Mouse (Mus musculus): Measurements from ENCODE around the gene Clptm1. TPM values are rescaled to one million over a fixed set of nuclear protein-coding genes. Genes with fewer than 3 reads are reported as not detected.
A peak's percentile ranks its signal among the peaks of the same experiment; 100 is the strongest.

The Clptm1 gene
- polyA plus RNA-seq, 1 experiment from 2014 or later, result 94.1 TPM

- ATAC-seq (ENCODE audit: low FRiP score), result peak; percentile 75
These were observed 35.5 kb downstream of the Clptm1 start, which contains the start of gene Relb for GRCm38 (mm10) chr7:19629361-19629734. TSS of gene Relb (minus strand) at chr7:19629438.

DNA sequence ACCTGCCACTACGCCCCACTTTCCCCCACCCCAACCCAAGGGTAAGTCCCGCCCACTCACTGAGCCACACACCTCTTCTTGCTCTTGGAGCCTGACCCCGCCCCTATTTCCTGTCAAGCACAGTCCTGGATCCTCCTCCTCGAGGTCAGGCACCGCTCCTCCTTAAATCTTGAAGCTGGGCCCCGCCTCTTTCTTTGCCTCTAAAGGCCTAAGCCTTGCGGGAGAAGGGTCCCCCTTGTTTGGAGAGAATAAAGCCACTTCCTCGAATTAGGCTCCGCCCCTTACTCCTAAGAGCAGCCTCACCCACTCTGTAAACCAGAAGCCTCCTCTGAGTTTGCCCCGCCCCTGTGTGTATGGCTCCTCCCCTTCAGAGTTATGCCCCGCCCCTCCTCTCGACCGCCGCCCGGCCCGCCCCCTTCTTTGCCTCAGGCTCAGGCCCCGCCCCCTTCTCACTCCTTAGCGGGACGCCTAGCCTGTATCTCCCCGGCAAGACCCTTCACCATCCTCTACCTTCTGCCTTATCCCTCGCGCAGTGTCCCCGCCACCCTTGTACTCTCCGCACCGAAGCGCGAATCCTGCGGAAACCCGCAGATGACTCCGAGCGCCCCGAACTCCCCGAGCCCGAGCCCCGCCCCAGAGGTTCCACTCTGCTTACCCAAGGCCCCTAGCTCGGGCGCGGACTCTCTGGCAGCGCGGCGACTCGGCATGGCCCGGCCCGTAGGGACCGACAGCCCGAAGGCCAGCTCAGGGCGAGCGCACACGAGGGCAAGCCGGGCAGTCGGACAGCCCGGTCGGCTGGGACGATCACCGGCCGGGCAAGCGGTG lies 36.1 kb downstream of the Clptm1 start:
- under 1% methylated on average over 55 of the region's 57 CpGs for WGBS
- peak overlapping the region; percentile 54; the same call in 1 of the 2 replicates for H3K27ac ChIP-seq (ENCODE audit: low read depth, low read length)

More at GRCm38 (mm10) chr7:19629361-19629734, 35.5 kb downstream of the Clptm1 start, which contains the start of gene Relb:
- Histone ChIP-seq H3K4me1 (ENCODE audit: control insufficient read depth, insufficient read depth, low read length) (0 out of 2 replicates have a peak, but pooled peaks cover 3% of the 10 kb centered on the region), H3K9ac (ENCODE audit: low read length) (peak within 1 kb of the TSS; percentile 9; the same call in 1 of the 2 replicates), H3K9me3 (ENCODE audit: control insufficient read depth, low read length) (no peaks in the 10 kb centered on the region), H3K27me3 (ENCODE audit: control insufficient read depth, insufficient read depth, low read length) (no peaks in the 10 kb centered on the region), H3K36me3 (ENCODE audit: control insufficient read depth, insufficient read depth, low read length) (peaks cover 10% of the 10 kb centered on the region; the same call in 1 of the 2 replicates), H3K27ac (ENCODE audit: low read depth, low read length) (peak within 1 kb of the TSS; percentile 54; the same call in 1 of the 2 replicates), H3K4me2 (peak within 1 kb of the TSS; percentile 91), H3K4me3 (ENCODE audit: low read depth, low read length) (peak within 1 kb of the TSS; percentile 66)
- DNase-seq (ENCODE audit: low spot score, missing footprints), result peak; percentile 98
- under 1% methylated on average over 39 of the region's 41 CpGs for WGBS

DNA sequence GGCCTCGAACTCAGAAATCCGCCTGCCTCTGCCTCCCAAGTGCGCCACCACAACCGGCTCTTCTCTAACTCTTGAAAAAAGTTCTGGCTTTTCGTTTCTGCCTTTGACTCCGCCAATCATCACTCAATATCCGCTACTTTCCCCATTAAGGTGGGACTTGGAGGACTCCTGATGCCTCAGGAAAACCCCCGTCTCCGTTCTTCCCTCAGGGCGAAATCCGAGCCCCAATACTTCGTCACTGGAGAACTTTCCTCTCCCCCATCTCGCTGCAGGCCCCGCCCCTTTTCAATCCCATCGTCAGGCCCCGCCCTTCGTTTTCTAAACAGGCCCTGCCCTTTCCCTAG lies 36.7 kb downstream of the Clptm1 start:
- Histone ChIP-seq H3K4me1 (ENCODE audit: control insufficient read depth, insufficient read depth, low read length) (0 out of 2 replicates have a peak, but pooled peaks cover 3% of the 10 kb centered on the region), H3K4me2 (peak overlapping the region; percentile 91), H3K36me3 (ENCODE audit: control insufficient read depth, insufficient read depth, low read length) (peaks cover 2% of the 10 kb centered on the region; the same call in 1 of the 2 replicates), H3K4me3 (ENCODE audit: low read depth, low read length) (peak overlapping the region; percentile 66), H3K27me3 (ENCODE audit: control insufficient read depth, insufficient read depth, low read length) (no peaks in the 10 kb centered on the region), H3K9me3 (ENCODE audit: control insufficient read depth, low read length) (no peaks in the 10 kb centered on the region), H3K27ac (ENCODE audit: low read depth, low read length) (no peak overlapping the region), H3K9ac (ENCODE audit: low read length) (no peak overlapping the region)
- ATAC-seq (ENCODE audit: low FRiP score) (no peak), DNase-seq (ENCODE audit: low spot score, missing footprints) (no peak)
- WGBS, result 14% methylated on average over 17 of the region's 17 CpGs

More for the DNA sequence above, 36.1 kb downstream of the Clptm1 start:
- DNase-seq (ENCODE audit: low spot score, missing footprints) (peak; percentile 99), ATAC-seq (ENCODE audit: low FRiP score) (peak; percentile 88)
- peaks cover 8% of the 10 kb centered on the region; the same call in 1 of the 2 replicates for H3K36me3 ChIP-seq (ENCODE audit: control insufficient read depth, insufficient read depth, low read length)
- H3K4me1 ChIP-seq (ENCODE audit: control insufficient read depth, insufficient read depth, low read length), result 0 out of 2 replicates have a peak, but pooled peaks cover 3% of the 10 kb centered on the region
- no peaks in the 10 kb centered on the region for H3K9me3 ChIP-seq (ENCODE audit: control insufficient read depth, low read length)
- peak overlapping the region; percentile 66 for H3K4me3 ChIP-seq (ENCODE audit: low read depth, low read length)
- peak overlapping the region; percentile 91 for H3K4me2 ChIP-seq
- no peaks in the 10 kb centered on the region for H3K27me3 ChIP-seq (ENCODE audit: control insufficient read depth, insufficient read depth, low read length)
- peak overlapping the region; percentile 9; the same call in 1 of the 2 replicates for H3K9ac ChIP-seq (ENCODE audit: low read length)

GRCm38 (mm10) chr7:19627721-19628120 lies 37.1 kb downstream of the Clptm1 start:
- H3K9ac ChIP-seq (ENCODE audit: low read length), result no peak overlapping the region
- H3K4me3 ChIP-seq (ENCODE audit: low read depth, low read length), result no peak overlapping the region; the same call in 1 of the 2 replicates
- H3K27ac ChIP-seq (ENCODE audit: low read depth, low read length), result no peak overlapping the region
- ATAC-seq (ENCODE audit: low FRiP score), result no peak
- no peaks in the 10 kb centered on the region for H3K9me3 ChIP-seq (ENCODE audit: control insufficient read depth, low read length)
- no peaks in the 10 kb centered on the region for H3K27me3 ChIP-seq (ENCODE audit: control insufficient read depth, insufficient read depth, low read length)
- 0 out of 2 replicates have a peak, but pooled peaks cover 3% of the 10 kb centered on the region for H3K4me1 ChIP-seq (ENCODE audit: control insufficient read depth, insufficient read depth, low read length)
- WGBS, result 67% methylated on average over 3 of the region's 3 CpGs
- peak overlapping the region; percentile 91; the same call in 1 of the 2 replicates for H3K4me2 ChIP-seq
- H3K36me3 ChIP-seq (ENCODE audit: control insufficient read depth, insufficient read depth, low read length), result no peaks in the 10 kb centered on the region
- no peak for DNase-seq (ENCODE audit: low spot score, missing footprints)

DNA sequence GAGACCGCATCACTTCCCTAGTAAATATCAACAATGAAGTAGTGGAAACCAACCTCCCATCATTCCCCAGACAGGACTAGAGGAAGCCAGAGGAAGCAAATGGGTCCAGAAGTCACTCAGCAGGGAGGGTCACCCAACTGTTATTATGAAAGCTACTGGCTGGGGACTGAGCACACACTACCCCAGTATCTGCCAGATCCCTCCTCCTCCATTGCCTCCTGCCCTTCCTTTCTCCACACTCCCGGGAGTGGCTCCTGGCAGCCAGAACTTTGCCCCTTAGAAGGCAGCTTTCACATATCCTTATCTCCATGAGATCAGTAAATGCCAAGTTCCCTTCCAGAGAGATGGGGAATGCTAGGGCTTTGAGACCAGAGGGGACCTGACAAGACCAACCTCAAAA lies 41.4 kb downstream of the Clptm1 start:
- Histone ChIP-seq H3K36me3 (ENCODE audit: control insufficient read depth, insufficient read depth, low read length) (no peaks in the 10 kb centered on the region), H3K9me3 (ENCODE audit: control insufficient read depth, low read length) (no peaks in the 10 kb centered on the region), H3K4me2 (no peak overlapping the region), H3K27ac (ENCODE audit: low read depth, low read length) (no peak overlapping the region), H3K9ac (ENCODE audit: low read length) (no peak overlapping the region), H3K4me1 (ENCODE audit: control insufficient read depth, insufficient read depth, low read length) (peaks cover 5% of the 10 kb centered on the region; the same call in 1 of the 2 replicates), H3K27me3 (ENCODE audit: control insufficient read depth, insufficient read depth, low read length) (no peaks in the 10 kb centered on the region), H3K4me3 (ENCODE audit: low read depth, low read length) (no peak overlapping the region)
- 82% methylated on average over 2 of the region's 2 CpGs for WGBS
- DNase-seq (ENCODE audit: low spot score, missing footprints), result no peak
- ATAC-seq (ENCODE audit: low FRiP score), result no peak

GRCm38 (mm10) chr7:19622241-19622640 lies 42.6 kb downstream of the Clptm1 start:
- H3K4me1 ChIP-seq (ENCODE audit: control insufficient read depth, insufficient read depth, low read length), result peaks cover 4% of the 10 kb centered on the region; the same call in 1 of the 2 replicates
- H3K9ac ChIP-seq (ENCODE audit: low read length), result no peak overlapping the region
- WGBS, result 34% methylated on average over 6 of the region's 6 CpGs
- no peaks in the 10 kb centered on the region for H3K9me3 ChIP-seq (ENCODE audit: control insufficient read depth, low read length)
- no peaks in the 10 kb centered on the region for H3K36me3 ChIP-seq (ENCODE audit: control insufficient read depth, insufficient read depth, low read length)
- no peak overlapping the region for H3K4me2 ChIP-seq
- no peak overlapping the region for H3K27ac ChIP-seq (ENCODE audit: low read depth, low read length)
- H3K27me3 ChIP-seq (ENCODE audit: control insufficient read depth, insufficient read depth, low read length), result no peaks in the 10 kb centered on the region
- no peak for ATAC-seq (ENCODE audit: low FRiP score)
- DNase-seq (ENCODE audit: low spot score, missing footprints), result no peak
- H3K4me3 ChIP-seq (ENCODE audit: low read depth, low read length), result no peak overlapping the region

- ATAC-seq (ENCODE audit: low FRiP score), result no peak
- H3K4me2 ChIP-seq, result no peak overlapping the region
- no peak overlapping the region for H3K4me3 ChIP-seq (ENCODE audit: low read depth, low read length)
- no peaks in the 10 kb centered on the region for H3K36me3 ChIP-seq (ENCODE audit: control insufficient read depth, insufficient read depth, low read length)
- no peaks in the 10 kb centered on the region for H3K27me3 ChIP-seq (ENCODE audit: control insufficient read depth, insufficient read depth, low read length)
- peaks cover 4% of the 10 kb centered on the region; the same call in 1 of the 2 replicates for H3K4me1 ChIP-seq (ENCODE audit: control insufficient read depth, insufficient read depth, low read length)
- H3K27ac ChIP-seq (ENCODE audit: low read depth, low read length), result no peak overlapping the region
- H3K9me3 ChIP-seq (ENCODE audit: control insufficient read depth, low read length), result no peaks in the 10 kb centered on the region
- no peak overlapping the region for H3K9ac ChIP-seq (ENCODE audit: low read length)
- DNase-seq (ENCODE audit: low spot score, missing footprints), result no peak
- 91% methylated on average over 7 of the region's 7 CpGs for WGBS
These were observed 44.0 kb downstream of the Clptm1 start for GRCm38 (mm10) chr7:19620811-19621210.

DNA sequence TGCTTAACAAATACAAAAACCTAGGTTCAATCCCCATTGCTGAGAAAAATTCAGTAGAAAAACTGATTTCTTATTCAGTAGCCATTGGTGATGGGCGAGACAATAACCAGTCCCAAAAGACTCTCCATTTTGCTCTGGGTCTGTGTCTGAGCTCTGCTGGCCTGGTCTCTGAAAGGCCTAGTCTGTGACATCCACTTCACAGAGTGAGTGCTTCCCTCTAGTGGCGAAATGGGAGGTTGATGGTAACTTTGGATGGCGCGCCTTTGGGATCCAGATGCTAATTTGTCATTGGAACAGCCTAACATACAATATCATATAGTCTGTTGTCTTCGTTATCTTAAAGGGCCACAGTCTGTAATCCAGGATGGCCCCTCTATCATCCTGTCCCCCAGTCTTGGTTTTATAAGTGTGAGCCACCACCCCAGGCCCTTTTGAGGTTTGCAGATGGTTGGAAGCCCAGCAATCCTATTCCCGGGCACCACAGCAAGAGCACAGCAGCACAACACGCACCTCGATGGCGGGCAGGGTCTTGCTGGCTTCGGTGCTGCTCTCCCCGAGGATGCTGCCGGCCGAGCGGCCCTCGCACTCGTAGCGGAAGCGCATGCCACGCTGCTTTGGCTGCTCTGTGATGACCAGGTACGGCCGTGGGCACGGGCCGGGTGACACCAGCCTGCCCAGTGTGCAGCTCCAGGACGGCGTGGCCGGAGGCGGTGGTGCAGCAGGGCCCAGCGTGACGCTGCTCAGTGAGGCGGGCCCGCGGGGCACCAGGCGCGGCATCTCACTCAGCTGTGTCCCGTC lies 45.6 kb downstream of the Clptm1 start:
- DNase-seq (ENCODE audit: low spot score, missing footprints) (peak; percentile 98), ATAC-seq (ENCODE audit: low FRiP score) (peak; percentile 84)
- no peaks in the 10 kb centered on the region for H3K27me3 ChIP-seq (ENCODE audit: control insufficient read depth, insufficient read depth, low read length)
- H3K4me3 ChIP-seq (ENCODE audit: low read depth, low read length), result peak overlapping the region; percentile 33
- peak overlapping the region; percentile 59 for H3K9ac ChIP-seq (ENCODE audit: low read length)
- no peaks in the 10 kb centered on the region for H3K36me3 ChIP-seq (ENCODE audit: control insufficient read depth, insufficient read depth, low read length)
- peaks cover 4% of the 10 kb centered on the region; the same call in 1 of the 2 replicates for H3K4me1 ChIP-seq (ENCODE audit: control insufficient read depth, insufficient read depth, low read length)
- no peak overlapping the region for H3K27ac ChIP-seq (ENCODE audit: low read depth, low read length)
- H3K4me2 ChIP-seq, result peak overlapping the region; percentile 54
- WGBS, result 5% methylated on average over 35 of the region's 35 CpGs
- no peaks in the 10 kb centered on the region for H3K9me3 ChIP-seq (ENCODE audit: control insufficient read depth, low read length)

Measured in midbrain, embryonic 11.5 days (tissue).